Mouse (Mus musculus): Measurements from ENCODE around the gene Shroom1. TPM values are rescaled to one million over a fixed set of nuclear protein-coding genes. Genes with fewer than 3 reads are reported as not detected.

Gene Shroom1
- total RNA-seq, 2 experiments from 2014 or later = 3.5 to 4.4 TPM

DNA sequence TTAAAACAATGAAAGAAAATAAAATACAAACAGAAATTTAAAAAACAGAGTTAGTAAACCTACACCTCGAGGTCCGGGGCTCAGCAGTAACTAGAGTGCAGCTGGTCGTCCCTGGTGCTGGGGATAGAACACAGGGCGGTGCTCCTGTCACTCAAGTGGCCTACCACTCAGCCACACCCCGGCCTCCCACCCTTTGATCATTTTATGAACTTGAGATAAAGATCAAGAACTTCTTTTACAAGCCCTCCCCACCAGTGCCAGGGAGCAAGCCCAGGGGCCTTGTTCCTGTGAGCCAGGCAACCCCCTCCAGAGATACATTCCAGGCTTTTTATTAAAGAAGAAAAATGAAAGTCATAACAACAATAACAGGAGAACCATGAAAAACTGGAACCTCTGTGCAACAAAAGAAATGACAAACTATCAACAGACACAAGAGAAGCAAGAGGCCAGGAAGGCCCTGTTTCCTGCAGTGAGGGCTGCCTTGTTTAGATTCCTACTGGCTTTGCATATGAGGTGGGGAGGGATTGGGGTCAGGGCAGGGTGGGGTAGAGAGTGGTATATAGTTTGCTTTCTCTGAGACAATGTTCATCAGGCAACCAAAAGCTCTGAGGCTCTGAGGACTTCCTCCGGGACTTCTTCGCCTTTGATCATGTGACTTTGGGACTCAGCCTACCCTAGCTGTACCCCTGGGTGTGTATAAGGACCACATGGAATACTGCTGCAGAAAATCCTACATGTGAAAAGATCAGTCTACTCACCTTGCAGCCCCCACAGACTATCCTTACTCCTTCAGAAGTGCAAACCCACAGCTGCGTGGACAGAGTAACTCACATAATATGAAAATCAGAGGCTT is 60.0 kb downstream of the Shroom1 start:
- DNase-seq = no peak

Small RNA genes within 50 kb of the gene (microRNA-seq; reads per million reads assigned to microRNA genes)
- 0 to 0.42 reads per million in 2 experiments for gene Mir6920

Other genes starting within 250 kb of the Shroom1 start
- gene Hspa4, start 156.7 kb upstream of the Shroom1 start, total RNA-seq (2021) = 100 to 1,000 TPM; 182 to 194 TPM
- gene Zcchc10, start 132.5 kb upstream of the Shroom1 start, total RNA-seq (2021) = 10 to 100 TPM in 1 of 2 experiments, 1 to 10 TPM in 1; 9.6 to 10.7 TPM
- gene Aff4, start 106.4 kb upstream of the Shroom1 start, total RNA-seq (2021) = 100 to 1,000 TPM; 228 to 265 TPM
- gene Leap2, start 34.0 kb upstream of the Shroom1 start, total RNA-seq (2021) = not detected
- gene Uqcrq, start 26.4 kb upstream of the Shroom1 start, total RNA-seq (2021) = 100 to 1,000 TPM; 411 to 419 TPM
- 1 to 10 TPM in 1 of 2 experiments, under 1 TPM in 1; 1.00 to 1.0 TPM for gene Gdf9, start 26.2 kb upstream of the Shroom1 start, total RNA-seq (2021)
- gene Gm10447, start 95 bp upstream of the Shroom1 start, total RNA-seq (2021) = under 1 TPM; 0.15 to 0.33 TPM
- gene Gm9837, start 13.3 kb downstream of the Shroom1 start, total RNA-seq (2021) = under 1 TPM in 1 of 2 experiments, not detected in 1; 0.56 TPM
- 1 to 10 TPM; 2.3 TPM for gene Gm9945, start 23.0 kb downstream of the Shroom1 start, total RNA-seq (2021)
- gene Sowaha, start 23.1 kb downstream of the Shroom1 start, total RNA-seq (2021) = 100 to 1,000 TPM; 140 to 143 TPM
- 100 to 1,000 TPM; 256 to 257 TPM for gene Sept8, start 62.1 kb downstream of the Shroom1 start, total RNA-seq (2021)
- gene Kif3a, start 110.2 kb downstream of the Shroom1 start, total RNA-seq (2021) = 100 to 1,000 TPM; 131 to 139 TPM
- gene Il4, start 161.5 kb downstream of the Shroom1 start, total RNA-seq (2021) = not detected
- gene Il13, start 177.5 kb downstream of the Shroom1 start, total RNA-seq (2021) = not detected